Mouse (Mus musculus): Measurements from ENCODE around the gene Slc22a28. TPM values are rescaled to one million over a fixed set of nuclear protein-coding genes. Genes with fewer than 3 reads are reported as not detected.
"Not testable (repeated sequence)": the region's sequence is repeated elsewhere in the genome, so short reads cannot be mapped to it uniquely, and the experiment has no call there.

The Slc22a28 gene
- polyA plus RNA-seq (2015; fragmentation: Nextera tagmentation; extraction: Ambion mirVana): not detected in 2 replicates

- not testable (repeated sequence) for H3K9ac ChIP-seq (ENCODE audit: low read depth, low read length); H3K27me3 ChIP-seq (ENCODE audit: control insufficient read depth, insufficient read depth, low read depth, low read length); H3K9me3 ChIP-seq (replicated peaks; ENCODE audit: control insufficient read depth, low read length); H3K4me3 ChIP-seq (ENCODE audit: low read depth, low read length); H3K36me3 ChIP-seq (ENCODE audit: control insufficient read depth, insufficient read depth); H3K27ac ChIP-seq (ENCODE audit: low read length); ATAC-seq (ENCODE audit: low read depth); H3K4me2 ChIP-seq (ENCODE audit: low read depth, low read length); H3K4me1 ChIP-seq (ENCODE audit: control insufficient read depth, low read depth, low read length)
- WGBS (ENCODE audit: insufficient replicate concordance): 67% methylated on average over 2 of the region's 3 CpGs
Observed at GRCm38 (mm10) chr19:8131881-8132280, at the start of gene Slc22a28. TSS of gene Slc22a28 (minus strand) at chr19:8131982.

- Histone ChIP-seq H3K4me1 (ENCODE audit: control insufficient read depth, low read depth, low read length) (no peaks in the 10 kb centered on the region), H3K9ac (ENCODE audit: low read depth, low read length) (no peak overlapping the region), H3K27ac (ENCODE audit: low read length) (no peak overlapping the region), H3K4me2 (ENCODE audit: low read depth, low read length) (no peak overlapping the region), H3K9me3 (replicated peaks; ENCODE audit: control insufficient read depth, low read length) (no peaks in the 10 kb centered on the region), H3K4me3 (ENCODE audit: low read depth, low read length) (no peak overlapping the region), H3K27me3 (ENCODE audit: control insufficient read depth, insufficient read depth, low read depth, low read length) (no peaks in the 10 kb centered on the region), H3K36me3 (ENCODE audit: control insufficient read depth, insufficient read depth) (no peaks in the 10 kb centered on the region)
- 33% methylated on average over 2 of the region's 2 CpGs for WGBS (ENCODE audit: insufficient replicate concordance)
- ATAC-seq (ENCODE audit: low read depth): no peak
Observed at GRCm38 (mm10) chr19:8148787-8149523, 17.2 kb upstream of the Slc22a28 start.

- H3K36me3 ChIP-seq (ENCODE audit: control insufficient read depth, insufficient read depth); ATAC-seq (ENCODE audit: low read depth); H3K27me3 ChIP-seq (ENCODE audit: control insufficient read depth, insufficient read depth, low read depth, low read length); H3K9ac ChIP-seq (ENCODE audit: low read depth, low read length); H3K4me3 ChIP-seq (ENCODE audit: low read depth, low read length); H3K27ac ChIP-seq (ENCODE audit: low read length); H3K9me3 ChIP-seq (replicated peaks; ENCODE audit: control insufficient read depth, low read length); H3K4me1 ChIP-seq (ENCODE audit: control insufficient read depth, low read depth, low read length); H3K4me2 ChIP-seq (ENCODE audit: low read depth, low read length): not testable (repeated sequence)
- 41% methylated on average over 2 of the region's 2 CpGs for WGBS (ENCODE audit: insufficient replicate concordance)
Observed at GRCm38 (mm10) chr19:8142716-8143115, 10.9 kb upstream of the Slc22a28 start.

GRCm38 (mm10) chr19:8134127-8134841 lies 2.5 kb upstream of the Slc22a28 start:
- WGBS (ENCODE audit: insufficient replicate concordance): 44% methylated on average over 14 of the region's 14 CpGs
- ATAC-seq (ENCODE audit: low read depth): not testable (repeated sequence)

GRCm38 (mm10) chr19:8019904-8020349 lies 111.9 kb downstream of the Slc22a28 start:
- Histone ChIP-seq H3K9ac (ENCODE audit: low read depth, low read length) (no peak overlapping the region), H3K36me3 (ENCODE audit: control insufficient read depth, insufficient read depth) (no peaks in the 10 kb centered on the region), H3K27ac (ENCODE audit: low read length) (no peak overlapping the region), H3K9me3 (replicated peaks; ENCODE audit: control insufficient read depth, low read length) (no peaks in the 10 kb centered on the region), H3K4me3 (ENCODE audit: low read depth, low read length) (no peak overlapping the region; the same call in 1 of the 2 replicates), H3K4me2 (ENCODE audit: low read depth, low read length) (no peak overlapping the region), H3K27me3 (ENCODE audit: control insufficient read depth, insufficient read depth, low read depth, low read length) (no peaks in the 10 kb centered on the region), H3K4me1 (ENCODE audit: control insufficient read depth, low read depth, low read length) (no peaks in the 10 kb centered on the region)
- ATAC-seq (ENCODE audit: low read depth): peak; percentile 41
- 28% methylated on average over 13 of the region's 13 CpGs for WGBS (ENCODE audit: insufficient replicate concordance)

More at GRCm38 (mm10) chr19:8134127-8134841, 2.5 kb upstream of the Slc22a28 start:
- not testable (repeated sequence) for H3K4me3 ChIP-seq (ENCODE audit: low read depth, low read length); H3K36me3 ChIP-seq (ENCODE audit: control insufficient read depth, insufficient read depth); H3K27ac ChIP-seq (ENCODE audit: low read length); H3K9me3 ChIP-seq (replicated peaks; ENCODE audit: control insufficient read depth, low read length); H3K27me3 ChIP-seq (ENCODE audit: control insufficient read depth, insufficient read depth, low read depth, low read length); H3K9ac ChIP-seq (ENCODE audit: low read depth, low read length); H3K4me2 ChIP-seq (ENCODE audit: low read depth, low read length); H3K4me1 ChIP-seq (ENCODE audit: control insufficient read depth, low read depth, low read length)

- H3K27ac ChIP-seq (ENCODE audit: low read length); H3K4me3 ChIP-seq (ENCODE audit: low read depth, low read length); H3K27me3 ChIP-seq (ENCODE audit: control insufficient read depth, insufficient read depth, low read depth, low read length); H3K36me3 ChIP-seq (ENCODE audit: control insufficient read depth, insufficient read depth); ATAC-seq (ENCODE audit: low read depth); H3K9ac ChIP-seq (ENCODE audit: low read depth, low read length); H3K4me1 ChIP-seq (ENCODE audit: control insufficient read depth, low read depth, low read length); H3K9me3 ChIP-seq (replicated peaks; ENCODE audit: control insufficient read depth, low read length); H3K4me2 ChIP-seq (ENCODE audit: low read depth, low read length): not testable (repeated sequence)
- WGBS (ENCODE audit: insufficient replicate concordance): 60% methylated on average over 17 of the region's 17 CpGs
Observed at GRCm38 (mm10) chr19:8019329-8019851, 112.4 kb downstream of the Slc22a28 start.

GRCm38 (mm10) chr19:8018535-8018934 lies 113.2 kb downstream of the Slc22a28 start:
- H3K4me2 ChIP-seq (ENCODE audit: low read depth, low read length); H3K27me3 ChIP-seq (ENCODE audit: control insufficient read depth, insufficient read depth, low read depth, low read length); H3K36me3 ChIP-seq (ENCODE audit: control insufficient read depth, insufficient read depth); H3K4me1 ChIP-seq (ENCODE audit: control insufficient read depth, low read depth, low read length); H3K9me3 ChIP-seq (replicated peaks; ENCODE audit: control insufficient read depth, low read length); H3K9ac ChIP-seq (ENCODE audit: low read depth, low read length); H3K4me3 ChIP-seq (ENCODE audit: low read depth, low read length); ATAC-seq (ENCODE audit: low read depth); H3K27ac ChIP-seq (ENCODE audit: low read length): not testable (repeated sequence)
- 66% methylated on average over 9 of the region's 9 CpGs for WGBS (ENCODE audit: insufficient replicate concordance)
